Mouse (Mus musculus) G1E (cell line): ENCODE measurements around the gene E2f8. TPM values are rescaled to one million over a fixed set of nuclear protein-coding genes. Genes with fewer than 3 reads are reported as not detected.

Source experiments
- ATAC-seq: 2 replicates; pipeline ENCODE4 v1.8.0; 2016; ENCODE audit warnings: mild to moderate bottlenecking; ENCODE audit not compliant: insufficient number of reproducible peaks, poor library complexity, low FRiP score, severe bottlenecking; ENCODE audit errors: extremely low read depth
- DNase-seq: peaks from one replicate; pipeline ENCODE4 v3.0.0; 2012; ENCODE audit warnings: low spot score
- H3K27me3 ChIP-seq: 2 replicates; pipeline ENCODE4 v1.6.1; 2012; ENCODE audit warnings: mild to moderate bottlenecking, low read length, inconsistent platforms; ENCODE audit not compliant: insufficient read depth
- H3K36me3 ChIP-seq: replicated peaks from 2 replicates; pipeline ENCODE3; 2012; ENCODE audit warnings: mild to moderate bottlenecking, inconsistent platforms
- H3K4me1 ChIP-seq: 2 replicates; pipeline ENCODE4 v1.6.1; 2012; ENCODE audit warnings: low read depth, low read length, inconsistent platforms, mixed read lengths; ENCODE audit not compliant: insufficient read depth
- H3K4me3 ChIP-seq: 2 replicates; pipeline ENCODE4 v1.5.1; 2012; ENCODE audit warnings: low read depth, mild to moderate bottlenecking, inconsistent platforms, low read length, moderate library complexity, mixed read lengths
- H3K9me3 ChIP-seq: replicated peaks from 2 replicates; pipeline ENCODE4 v1.6.1; 2012; ENCODE audit warnings: inconsistent platforms
- CTCF ChIP-seq: IDR thresholded peaks from 2 replicates; pipeline ENCODE4 v1.5.1; 2012; ENCODE audit warnings: low read depth, low read length, inconsistent platforms, mixed read lengths
- GATA1 ChIP-seq: IDR thresholded peaks from 2 replicates; pipeline ENCODE4 v1.6.1; 2012; ENCODE audit warnings: borderline replicate concordance, low read length, inconsistent platforms, mixed read lengths
- GATA2 ChIP-seq: IDR thresholded peaks from 2 replicates; pipeline ENCODE4 v1.6.1; 2012; ENCODE audit warnings: low read depth, low read length, inconsistent platforms, borderline replicate concordance
- POLR2AphosphoS5 ChIP-seq: IDR thresholded peaks from 2 replicates; pipeline ENCODE4 v1.6.1; 2012; ENCODE audit warnings: low read depth, low read length, inconsistent platforms; ENCODE audit not compliant: insufficient replicate concordance
- TAL1 ChIP-seq: conservative IDR thresholded peaks from 2 replicates; pipeline ENCODE4 v1.6.1; 2012; ENCODE audit warnings: low read depth, low read length, inconsistent platforms, mixed read lengths
- polyA plus RNA-seq: library from polyadenylated mRNA; stranded (reverse); fragments of >175 nt; gene quantifications from 2 replicates; pipeline ENCODE4 v1.2.3, GENCODE M21; 2012
- total RNA-seq, 2 experiments: library from RNA; stranded (forward) in 1 of 2; stranded (reverse) in 1 of 2; fragments of 200-1000 nt in 1 of 2; fragments of >200 nt in 1 of 2; fragmentation: Nextera tagmentation in 1 of 2; gene quantifications; 2 replicates each; pipeline ENCODE4 v1.2.3; 2014 to 2017

Gene E2f8
- total and polyA plus RNA-seq, 3 experiments = 25.0 to 133 (median 35.0) TPM

DNA sequence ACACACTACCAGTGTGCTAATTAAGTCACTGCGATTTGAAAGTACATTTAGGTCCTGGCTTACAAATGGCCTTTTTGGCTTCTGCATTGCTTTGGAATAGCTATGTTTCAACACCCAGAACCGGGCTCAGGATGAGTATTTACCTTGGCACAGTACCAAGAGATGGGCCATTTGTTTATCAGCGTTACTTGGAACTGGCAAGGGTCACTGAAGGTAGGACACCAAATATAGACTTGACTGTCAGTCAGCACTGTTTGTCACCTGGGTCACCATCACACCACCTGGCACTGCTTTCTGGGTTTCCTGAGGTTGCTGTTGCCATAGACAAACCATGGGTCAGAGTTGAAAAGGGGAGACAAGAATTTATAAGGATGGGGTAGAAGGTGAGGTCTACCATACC lies 39.0 kb downstream of the E2f8 start:
- no peaks in the 10 kb centered on the region for H3K9me3 ChIP-seq
- H3K27me3 ChIP-seq = peaks cover 3% of the 10 kb centered on the region; the same call in 1 of the 2 replicates
- no peak for DNase-seq
- no peaks in the 10 kb centered on the region for H3K36me3 ChIP-seq
- no peak overlapping the region for H3K4me3 ChIP-seq
- TF ChIP-seq GATA1 (no peak), POLR2AphosphoS5 (no peak), TAL1 (no peak), GATA2 (no peak), CTCF (no peak)
- H3K4me1 ChIP-seq = no peaks in the 10 kb centered on the region
- no peak for ATAC-seq

DNA sequence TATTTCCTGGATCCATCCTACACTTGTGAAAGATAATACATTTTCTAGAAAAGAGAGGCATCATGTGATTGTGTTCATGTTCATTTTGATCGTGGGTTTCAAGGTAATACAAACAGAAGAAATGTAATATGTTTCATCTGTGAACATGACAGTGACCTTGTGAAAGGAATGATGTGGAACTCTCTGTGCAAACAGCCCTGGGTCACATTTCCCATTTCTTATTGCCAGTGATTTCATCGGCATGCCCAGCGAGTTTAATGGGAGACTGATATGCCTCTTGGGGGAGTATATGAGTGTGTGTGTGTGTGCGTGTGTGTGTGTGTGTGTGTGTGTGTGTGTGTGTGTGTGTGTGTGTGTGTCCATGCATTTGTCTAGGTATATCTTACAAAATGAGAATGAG lies 39.9 kb downstream of the E2f8 start:
- peaks cover 3% of the 10 kb centered on the region; the same call in 1 of the 2 replicates for H3K27me3 ChIP-seq
- no peak for TF ChIP-seq POLR2AphosphoS5
- no peak for TF ChIP-seq TAL1
- TF ChIP-seq GATA1 = no peak
- TF ChIP-seq GATA2 = no peak
- no peak for TF ChIP-seq CTCF

DNA sequence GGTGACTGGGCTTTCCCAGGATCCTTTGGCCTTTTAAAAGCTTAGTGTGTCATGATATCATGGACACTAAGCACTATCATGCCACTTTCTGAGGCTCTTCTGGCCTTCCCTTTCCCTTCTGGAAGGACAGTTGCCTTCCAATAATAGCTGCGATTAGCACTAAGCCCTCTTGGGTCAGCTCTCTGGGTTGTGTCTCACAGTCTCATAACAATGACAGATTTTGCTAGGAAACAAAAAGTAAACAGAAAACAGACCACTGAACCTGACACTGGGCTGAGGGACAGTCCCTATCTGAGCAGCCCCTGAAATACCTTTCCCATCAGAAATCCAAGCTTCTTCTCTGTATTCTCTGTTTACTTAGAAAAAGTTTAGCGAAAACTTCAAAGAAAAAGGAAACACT lies 40.9 kb downstream of the E2f8 start:
- TF ChIP-seq POLR2AphosphoS5 = no peak
- no peak for ATAC-seq
- H3K4me1 ChIP-seq = no peaks in the 10 kb centered on the region
- H3K27me3 ChIP-seq = peaks cover 3% of the 10 kb centered on the region; the same call in 1 of the 2 replicates
- no peaks in the 10 kb centered on the region for H3K9me3 ChIP-seq
- H3K4me3 ChIP-seq = no peak overlapping the region
- no peak for DNase-seq
- no peaks in the 10 kb centered on the region for H3K36me3 ChIP-seq

More for the DNA sequence above, 39.9 kb downstream of the E2f8 start:
- Histone ChIP-seq H3K4me1 (no peaks in the 10 kb centered on the region), H3K4me3 (no peak overlapping the region), H3K9me3 (no peaks in the 10 kb centered on the region), H3K36me3 (no peaks in the 10 kb centered on the region)
- DNase-seq (no peak), ATAC-seq (no peak)

GRCm38 (mm10) chr7:48838434-48838833 lies 43.0 kb downstream of the E2f8 start:
- TF ChIP-seq TAL1 (no peak), GATA1 (no peak), POLR2AphosphoS5 (no peak), CTCF (0 out of 2 replicates have a peak, but pooled peaks have one; percentile 5), GATA2 (no peak)
- DNase-seq = no peak
- Histone ChIP-seq H3K4me3 (no peak overlapping the region), H3K27me3 (peaks cover 5% of the 10 kb centered on the region; the same call in 1 of the 2 replicates), H3K9me3 (no peaks in the 10 kb centered on the region), H3K4me1 (no peaks in the 10 kb centered on the region), H3K36me3 (no peaks in the 10 kb centered on the region)
- ATAC-seq = no peak

- Histone ChIP-seq H3K9me3 (no peaks in the 10 kb centered on the region), H3K4me3 (no peak overlapping the region), H3K27me3 (peaks cover 10% of the 10 kb centered on the region; the same call in 1 of the 2 replicates), H3K36me3 (no peaks in the 10 kb centered on the region), H3K4me1 (no peaks in the 10 kb centered on the region)
- DNase-seq (no peak), ATAC-seq (no peak)
- no peak for TF ChIP-seq GATA2
- no peak for TF ChIP-seq GATA1
- TF ChIP-seq POLR2AphosphoS5 = no peak
- TF ChIP-seq TAL1 = no peak
- no peak for TF ChIP-seq CTCF
Measured at GRCm38 (mm10) chr7:48836949-48837348, 44.4 kb downstream of the E2f8 start.

DNA sequence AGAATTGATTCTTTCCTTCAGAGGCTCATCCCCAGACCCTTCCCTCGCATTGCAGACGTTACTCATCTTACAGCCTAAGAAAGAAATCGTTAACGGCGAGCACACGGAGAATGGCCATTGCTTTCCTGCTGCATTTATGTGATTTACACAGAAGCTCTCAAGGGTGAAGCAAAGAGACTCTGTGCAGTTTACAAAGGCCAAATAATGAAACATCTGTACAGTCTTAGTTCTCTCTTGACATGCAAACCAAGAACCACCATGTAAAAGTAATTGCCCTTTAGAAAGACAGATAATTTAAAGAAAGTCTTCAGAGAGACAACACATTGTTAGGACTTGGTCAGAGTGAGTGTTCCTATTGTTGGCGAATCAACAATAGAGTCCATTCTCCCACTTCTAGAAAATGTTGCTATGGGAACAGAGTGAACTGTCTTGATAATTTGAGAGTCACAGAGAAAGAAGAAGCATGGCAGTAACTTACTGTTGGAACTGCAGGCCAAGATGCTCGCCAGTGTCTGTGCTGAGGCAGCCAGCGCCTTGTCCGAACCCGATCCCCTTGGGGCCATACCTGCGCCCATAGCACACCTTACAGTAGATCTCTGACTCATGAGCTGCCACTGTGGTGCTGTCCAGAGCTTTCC lies 46.3 kb downstream of the E2f8 start:
- H3K4me1 ChIP-seq = peaks cover 2% of the 10 kb centered on the region; the same call in 1 of the 2 replicates
- ATAC-seq (no peak), DNase-seq (no peak)
- H3K36me3 ChIP-seq = no peaks in the 10 kb centered on the region
- no peaks in the 10 kb centered on the region for H3K9me3 ChIP-seq
- no peak overlapping the region for H3K4me3 ChIP-seq
- peaks cover 10% of the 10 kb centered on the region; the same call in 1 of the 2 replicates for H3K27me3 ChIP-seq
- TF ChIP-seq TAL1 (no peak), CTCF (no peak), GATA2 (no peak), POLR2AphosphoS5 (no peak), GATA1 (no peak)
